Mouse (Mus musculus): ENCODE data around the gene Vasp.

DNA sequence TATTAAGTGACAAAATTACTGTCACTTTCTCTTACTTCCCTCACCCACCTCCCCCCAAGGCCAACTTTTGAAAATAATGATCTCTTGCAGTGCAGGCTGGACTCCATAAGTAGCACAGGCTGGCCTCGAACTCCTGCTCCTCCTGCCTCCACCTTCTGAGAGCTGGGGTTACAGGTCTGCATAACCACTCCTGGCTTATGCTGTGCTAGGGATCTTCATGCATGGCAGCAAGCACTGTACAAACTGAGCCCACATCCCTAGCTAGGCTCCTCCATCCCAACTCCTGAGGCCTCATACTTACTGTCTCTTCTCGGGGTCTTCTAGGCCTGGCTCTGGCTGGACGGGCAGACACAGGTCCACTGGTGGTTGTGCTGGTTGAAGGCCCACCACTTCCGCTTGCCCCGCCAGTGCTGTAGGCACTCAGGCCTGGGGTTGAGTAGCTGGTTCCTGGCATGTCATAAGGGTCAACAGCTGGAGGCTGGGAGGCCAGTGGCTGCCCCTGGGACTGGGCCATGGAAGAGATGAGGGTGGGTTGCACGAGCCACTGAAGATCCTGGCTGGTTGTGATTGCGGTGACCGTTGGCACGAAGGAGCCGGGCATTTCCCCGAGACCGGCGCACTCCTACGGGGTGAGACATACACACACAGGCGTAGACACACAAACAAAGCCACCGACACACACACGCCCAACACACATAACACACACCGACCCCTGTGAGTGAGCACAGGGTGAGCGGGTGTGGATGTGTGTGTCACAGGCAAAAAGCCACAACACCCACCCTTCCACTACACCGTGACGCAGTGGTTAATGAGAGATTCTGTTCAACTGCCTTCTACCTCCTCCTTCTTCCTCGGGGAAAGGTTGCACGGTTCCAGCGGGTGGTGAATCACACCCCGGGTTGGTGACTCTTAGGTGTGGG lies 35.5 kb upstream of the Vasp start:
- TF ChIP-seq POLR2A (IDR thresholded peaks at IDR 0.05; ENCODE audit: control insufficient read depth in 1 of 2, insufficient read depth in 1 of 2, low read depth in 1 of 2, low read length in 2 of 2, poor library complexity in 1 of 2) (no peak), RCOR1 (IDR thresholded peaks at IDR 0.05; ENCODE audit: low read depth, low read length) (no peak), JUND (IDR thresholded peaks at IDR 0.05; ENCODE audit: low read depth, low read length) (no peak), CTCF (IDR thresholded peaks at IDR 0.05 in 2 of 3, conservative IDR thresholded peaks at IDR 0.05 in 1 of 3; ENCODE audit: control insufficient read depth in 1 of 3, insufficient read depth in 1 of 3, low read depth in 2 of 3, low read length in 3 of 3, poor library complexity in 1 of 3, severe bottlenecking in 1 of 3) (no peak), NELFE (IDR thresholded peaks at IDR 0.05; ENCODE audit: low read depth, low read length) (no peak), EP300 (IDR thresholded peaks at IDR 0.05; ENCODE audit: low read depth in 1 of 2, low read length in 2 of 2) (no peak), POLR2AphosphoS2 (IDR thresholded peaks at IDR 0.05; ENCODE audit: low read length) (no peak), ETS1 (IDR thresholded peaks at IDR 0.05; ENCODE audit: low read depth, low read length) (no peak), NRF1 (IDR thresholded peaks at IDR 0.05; ENCODE audit: insufficient read depth, low read depth, low read length, poor library complexity, severe bottlenecking) (no peak)
